Mouse (Mus musculus) liver, embryonic 13.5 days (tissue): ENCODE results near the gene 4932415D10Rik. TPM values are rescaled to one million over a fixed set of nuclear protein-coding genes. Genes with fewer than 3 reads are reported as not detected.

Experiments
- polyA plus RNA-seq: library from polyadenylated mRNA; unstranded; fragments of >200 nt; fragmentation: Nextera tagmentation; extraction: Ambion mirVana; gene quantifications from 2 replicates; pipeline ENCODE4 v1.2.1, GENCODE M21; 2015

The 4932415D10Rik gene
- polyA plus RNA-seq, 1 experiment from 2014 or later = not detected

Other genes with a start within 250 kb of the 4932415D10Rik start
- 0.82 and 0.92 TPM in 2 replicates for gene BC024063, start 233.2 kb downstream of the 4932415D10Rik start, polyA plus RNA-seq
- gene AU041133, start 188.6 kb downstream of the 4932415D10Rik start, polyA plus RNA-seq = 1.2 TPM in 2 replicates
- 2.3 and 3.3 TPM in 2 replicates for gene Zfp938, start 75.3 kb downstream of the 4932415D10Rik start, polyA plus RNA-seq
- 1.6 and 1.8 TPM in 2 replicates for gene Gm4924, start 37.7 kb upstream of the 4932415D10Rik start, polyA plus RNA-seq
- not detected in 2 replicates for gene Gm1553, start 176.0 kb upstream of the 4932415D10Rik start, polyA plus RNA-seq